Mouse (Mus musculus): ENCODE data around the gene Vmn2r29. TPM values are rescaled to one million over a fixed set of nuclear protein-coding genes. Genes with fewer than 3 reads are reported as not detected.

Gene Vmn2r29
- polyA plus RNA-seq, 1 experiment from 2014 or later: 0.14 TPM

DNA sequence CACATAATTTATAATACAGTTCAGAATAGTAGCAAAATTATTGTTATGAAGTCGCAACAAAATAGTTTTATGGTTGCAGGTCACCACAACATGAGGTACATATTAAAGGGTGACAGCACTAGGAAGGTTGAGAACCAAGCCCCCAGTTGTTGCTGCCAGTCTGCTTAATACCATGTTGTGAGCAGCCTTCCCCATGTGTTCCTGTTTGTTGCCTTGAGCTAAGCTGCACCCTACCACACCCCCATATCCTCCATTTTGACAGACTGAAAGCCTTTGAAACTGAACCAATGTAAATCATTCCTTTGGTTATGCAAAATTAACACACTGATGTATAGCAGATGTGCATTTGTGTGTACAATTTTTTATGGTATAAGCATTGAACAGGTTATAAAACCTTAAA, 61.2 kb downstream of the Vmn2r29 start:
- H3K4me1 ChIP-seq (ENCODE audit: control insufficient read depth, insufficient read depth, low read length): no peaks in the 10 kb centered on the region
- H3K27ac ChIP-seq (ENCODE audit: low read depth, low read length): no peak overlapping the region
- WGBS: 91% methylated on average over 1 of the region's 1 CpGs
- no peak overlapping the region for H3K9ac ChIP-seq (ENCODE audit: low read depth, low read length)
- no peak for ATAC-seq (ENCODE audit: low FRiP score, low TSS enrichment)
- H3K9me3 ChIP-seq (ENCODE audit: control insufficient read depth, low read length): no peaks in the 10 kb centered on the region
- H3K36me3 ChIP-seq (ENCODE audit: control insufficient read depth, insufficient read depth, low read length): peaks cover 17% of the 10 kb centered on the region; the same call in 1 of the 2 replicates
- no peaks in the 10 kb centered on the region for H3K27me3 ChIP-seq (ENCODE audit: control insufficient read depth, insufficient read depth, low read length)
- no peak overlapping the region for H3K4me2 ChIP-seq (replicated peaks; ENCODE audit: low read depth, low read length)
- no peak overlapping the region for H3K4me3 ChIP-seq (ENCODE audit: low read length)

Other genes starting within 250 kb of the Vmn2r29 start
- 11.1 and 12.2 TPM in 2 replicates for gene Zfp954, start 125.8 kb downstream of the Vmn2r29 start, polyA plus RNA-seq (2014; fragmentation: Nextera tagmentation; extraction: Ambion mirVana)
- gene Zfp773, start 110.6 kb downstream of the Vmn2r29 start, polyA plus RNA-seq (2014; fragmentation: Nextera tagmentation; extraction: Ambion mirVana): 0.83 and 2.4 TPM in 2 replicates
- gene Zfp418, start 76.0 kb downstream of the Vmn2r29 start, polyA plus RNA-seq (2014; fragmentation: Nextera tagmentation; extraction: Ambion mirVana): 2.2 and 3.5 TPM in 2 replicates
- 6.9 and 9.2 TPM in 2 replicates for gene Zfp772, start 37.3 kb downstream of the Vmn2r29 start, polyA plus RNA-seq (2014; fragmentation: Nextera tagmentation; extraction: Ambion mirVana)
- 3.8 and 5.6 TPM in 2 replicates for gene Gm45844, start 31.0 kb upstream of the Vmn2r29 start, polyA plus RNA-seq (2014; fragmentation: Nextera tagmentation; extraction: Ambion mirVana)
- 25.6 and 39.0 TPM in 2 replicates for gene Clcn4, start 53.5 kb upstream of the Vmn2r29 start, polyA plus RNA-seq (2014; fragmentation: Nextera tagmentation; extraction: Ambion mirVana)
- not detected in 2 replicates for gene Vmn2r30, start 90.3 kb upstream of the Vmn2r29 start, polyA plus RNA-seq (2014; fragmentation: Nextera tagmentation; extraction: Ambion mirVana)
- gene Gm45783, start 127.2 kb upstream of the Vmn2r29 start, polyA plus RNA-seq (2014; fragmentation: Nextera tagmentation; extraction: Ambion mirVana): not detected in 2 replicates
- not detected in 2 replicates for gene Vmn2r31, start 152.4 kb upstream of the Vmn2r29 start, polyA plus RNA-seq (2014; fragmentation: Nextera tagmentation; extraction: Ambion mirVana)
- not detected in 2 replicates for gene Vmn2r32, start 232.7 kb upstream of the Vmn2r29 start, polyA plus RNA-seq (2014; fragmentation: Nextera tagmentation; extraction: Ambion mirVana)

Measured in kidney, embryonic 14.5 days (tissue).